Mouse (Mus musculus) MEL (cell line): ENCODE measurements around the gene Zeb2. TPM values are rescaled to one million over a fixed set of nuclear protein-coding genes. Genes with fewer than 3 reads are reported as not detected.
A peak's percentile ranks its signal among the peaks of the same experiment; 100 is the strongest.

Experiments
- DNase-seq: peaks from one replicate; pipeline ENCODE4 v3.0.0; 2011; ENCODE audit warnings: low read depth, low spot score
- H3K27ac ChIP-seq: 2 replicates; pipeline ENCODE4 v1.5.1; 2012; ENCODE audit warnings: low read depth, mild to moderate bottlenecking, control low read depth, low read length, moderate library complexity; ENCODE audit not compliant: control insufficient read depth
- H3K27me3 ChIP-seq, 2 experiments: fragments of 150-350 bp in 1 of 2; sonication (generic) in 1 of 2; 2 replicates each; pipeline ENCODE4 v1.6.1; 2012; ENCODE audit warnings: low read length in 2 of 2, mild to moderate bottlenecking in 2 of 2, improper control_type of control experiment in 1 of 2, moderate library complexity in 1 of 2; ENCODE audit not compliant: insufficient read depth in 2 of 2, control insufficient read depth in 1 of 2
- H3K36me3 ChIP-seq, 2 experiments: 2 replicates each; pipeline ENCODE4 v1.6.1; 2012 to 2014; ENCODE audit warnings: low read length in 2 of 2, improper control_type of control experiment in 1 of 2, inconsistent platforms in 1 of 2, mild to moderate bottlenecking in 1 of 2; ENCODE audit not compliant: insufficient read depth in 2 of 2, control insufficient read depth in 1 of 2
- H3K4me1 ChIP-seq, 2 experiments: fragments of 150-350 bp in 1 of 2; sonication (generic) in 1 of 2; 2 replicates each; pipeline ENCODE4 v1.6.1; 2012; ENCODE audit warnings: low read length in 2 of 2, improper control_type of control experiment in 1 of 2, mild to moderate bottlenecking in 1 of 2; ENCODE audit not compliant: insufficient read depth in 2 of 2, control insufficient read depth in 1 of 2
- H3K4me3 ChIP-seq, 2 experiments: fragments of 150-350 bp in 1 of 2; sonication (generic) in 1 of 2; 2 replicates each; pipeline ENCODE4 v1.5.1; 2012; ENCODE audit warnings: low read depth in 2 of 2, low read length in 2 of 2, mild to moderate bottlenecking in 2 of 2, moderate library complexity in 2 of 2, control low read depth in 1 of 2, improper control_type of control experiment in 1 of 2; ENCODE audit not compliant: control insufficient read depth in 1 of 2, insufficient read depth in 1 of 2
- H3K79me2 ChIP-seq: 2 replicates; pipeline ENCODE4 v1.6.1; 2012; ENCODE audit warnings: mild to moderate bottlenecking, low read length, moderate library complexity; ENCODE audit not compliant: control insufficient read depth, poor library complexity, insufficient read depth
- H3K9ac ChIP-seq: 2 replicates; pipeline ENCODE4 v1.6.1; 2012; ENCODE audit warnings: low read depth, mild to moderate bottlenecking, control low read depth, low read length, moderate library complexity; ENCODE audit not compliant: control insufficient read depth, poor library complexity, severe bottlenecking
- H3K9me3 ChIP-seq: fragments of 150-350 bp; sonication (generic); replicated peaks from 2 replicates; pipeline ENCODE4 v1.6.1; 2012; ENCODE audit warnings: mild to moderate bottlenecking, low read length, improper control_type of control experiment, moderate library complexity; ENCODE audit not compliant: insufficient read depth
- BHLHE40 ChIP-seq: IDR thresholded peaks from 2 replicates; pipeline ENCODE4 v1.6.1; 2012; ENCODE audit warnings: low read depth, mild to moderate bottlenecking, inconsistent platforms, low read length, improper control_type of control experiment, borderline replicate concordance
- CHD1 ChIP-seq: IDR thresholded peaks from 2 replicates; pipeline ENCODE4 v1.6.1; 2012; ENCODE audit warnings: low read depth, mild to moderate bottlenecking, inconsistent platforms, low read length, improper control_type of control experiment
- CHD2 ChIP-seq: IDR thresholded peaks from 2 replicates; pipeline ENCODE4 v1.6.1; 2011; ENCODE audit warnings: low read length, improper control_type of control experiment
- CTCF ChIP-seq, 3 experiments: IDR thresholded peaks in 2 of 3; conservative IDR thresholded peaks in 1 of 3; 2 replicates each; pipeline ENCODE4 v1.5.1; 2011 to 2012; ENCODE audit warnings: low read length in 3 of 3, low read depth in 2 of 3, mild to moderate bottlenecking in 2 of 3, improper control_type of control experiment in 1 of 3, inconsistent platforms in 1 of 3, mixed read lengths in 1 of 3, moderate library complexity in 1 of 3; ENCODE audit not compliant: control insufficient read depth in 1 of 3, insufficient read depth in 1 of 3, poor library complexity in 1 of 3, severe bottlenecking in 1 of 3
- E2F4 ChIP-seq: IDR thresholded peaks from 2 replicates; pipeline ENCODE4 v1.6.1; 2011; ENCODE audit warnings: low read depth, low read length, improper control_type of control experiment, borderline replicate concordance
- EP300 ChIP-seq, 2 experiments: IDR thresholded peaks; 2 replicates each; pipeline ENCODE4 v1.6.1; 2011; ENCODE audit warnings: improper control_type of control experiment in 2 of 2, low read length in 2 of 2, low read depth in 1 of 2, mild to moderate bottlenecking in 1 of 2
- ETS1 ChIP-seq: IDR thresholded peaks from 2 replicates; pipeline ENCODE4 v1.6.1; 2012; ENCODE audit warnings: low read depth, mild to moderate bottlenecking, inconsistent platforms, low read length, improper control_type of control experiment, moderate library complexity
- GABPA ChIP-seq: IDR thresholded peaks from 2 replicates; pipeline ENCODE4 v1.6.1; 2012; ENCODE audit warnings: low read depth, mild to moderate bottlenecking, inconsistent platforms, low read length, improper control_type of control experiment, moderate library complexity
- GATA1 ChIP-seq: IDR thresholded peaks from 2 replicates; pipeline ENCODE4 v1.6.1; 2011; ENCODE audit warnings: low read depth, low read length, improper control_type of control experiment
- HCFC1 ChIP-seq: IDR thresholded peaks from 2 replicates; pipeline ENCODE4 v1.6.1; 2012; ENCODE audit warnings: low read depth, mild to moderate bottlenecking, inconsistent platforms, low read length, improper control_type of control experiment, moderate library complexity
- JUND ChIP-seq: IDR thresholded peaks from 2 replicates; pipeline ENCODE4 v1.6.1; 2011; ENCODE audit warnings: low read depth, mild to moderate bottlenecking, improper control_type of control experiment, low read length
- KAT2A ChIP-seq: conservative IDR thresholded peaks from 2 replicates; pipeline ENCODE4 v1.6.1; 2012; ENCODE audit warnings: low read depth, low read length, improper control_type of control experiment, inconsistent platforms
- MAFK ChIP-seq: IDR thresholded peaks from 2 replicates; pipeline ENCODE4 v1.6.1; 2011; ENCODE audit warnings: low read depth, mild to moderate bottlenecking, low read length, improper control_type of control experiment, borderline replicate concordance
- MAZ ChIP-seq: IDR thresholded peaks from 2 replicates; pipeline ENCODE4 v1.6.1; 2012; ENCODE audit warnings: low read depth, mild to moderate bottlenecking, inconsistent platforms, low read length, improper control_type of control experiment
- MEF2A ChIP-seq: IDR thresholded peaks from 2 replicates; pipeline ENCODE4 v1.6.1; 2014; ENCODE audit warnings: low read depth, mild to moderate bottlenecking, inconsistent platforms, low read length, improper control_type of control experiment; ENCODE audit not compliant: poor library complexity, insufficient replicate concordance, severe bottlenecking; ENCODE audit errors: extremely low read depth
- MXI1 ChIP-seq: IDR thresholded peaks from 2 replicates; pipeline ENCODE4 v1.6.1; 2011; ENCODE audit warnings: mild to moderate bottlenecking, low read depth, low read length, improper control_type of control experiment
- MYB ChIP-seq: IDR thresholded peaks from 2 replicates; pipeline ENCODE4 v1.6.1; 2011; ENCODE audit warnings: mild to moderate bottlenecking, low read depth, low read length, improper control_type of control experiment
- MYC ChIP-seq: IDR thresholded peaks from 2 replicates; pipeline ENCODE4 v1.6.1; 2011; ENCODE audit warnings: low read depth, mild to moderate bottlenecking, low read length, improper control_type of control experiment, moderate library complexity
- NELFE ChIP-seq: IDR thresholded peaks from 2 replicates; pipeline ENCODE4 v1.6.1; 2011; ENCODE audit warnings: low read depth, low read length, improper control_type of control experiment
- NRF1 ChIP-seq: IDR thresholded peaks from 2 replicates; pipeline ENCODE4 v1.6.1; 2014; ENCODE audit warnings: low read depth, mild to moderate bottlenecking, inconsistent platforms, low read length, improper control_type of control experiment, moderate library complexity; ENCODE audit not compliant: poor library complexity, insufficient read depth, severe bottlenecking
- POLR2A ChIP-seq, 2 experiments: IDR thresholded peaks; 2 replicates each; pipeline ENCODE4 v1.6.1; 2011 to 2012; ENCODE audit warnings: low read length in 2 of 2, mild to moderate bottlenecking in 2 of 2, control low read depth in 1 of 2, improper control_type of control experiment in 1 of 2, low read depth in 1 of 2, moderate library complexity in 1 of 2; ENCODE audit not compliant: control insufficient read depth in 1 of 2, insufficient read depth in 1 of 2, poor library complexity in 1 of 2
- POLR2AphosphoS2 ChIP-seq: IDR thresholded peaks from 2 replicates; pipeline ENCODE4 v1.6.1; 2011; ENCODE audit warnings: low read length, improper control_type of control experiment
- POLR2AphosphoS5 ChIP-seq: IDR thresholded peaks from 2 replicates; pipeline ENCODE4 v1.6.1; 2012; ENCODE audit warnings: low read depth, borderline replicate concordance, mild to moderate bottlenecking, inconsistent platforms, low read length, moderate library complexity, mixed read lengths
- RAD21 ChIP-seq: IDR thresholded peaks from 2 replicates; pipeline ENCODE4 v1.6.1; 2011; ENCODE audit warnings: mild to moderate bottlenecking, low read depth, low read length, improper control_type of control experiment
- RCOR1 ChIP-seq: IDR thresholded peaks from 2 replicates; pipeline ENCODE4 v1.6.1; 2012; ENCODE audit warnings: low read depth, mild to moderate bottlenecking, inconsistent platforms, low read length, improper control_type of control experiment
- SIN3A ChIP-seq: IDR thresholded peaks from 2 replicates; pipeline ENCODE4 v1.6.1; 2012; ENCODE audit warnings: low read length, improper control_type of control experiment, inconsistent platforms
- SMC3 ChIP-seq: IDR thresholded peaks from 2 replicates; pipeline ENCODE4 v1.6.1; 2011; ENCODE audit warnings: low read depth, low read length, improper control_type of control experiment
- TAL1 ChIP-seq: IDR thresholded peaks from 2 replicates; pipeline ENCODE4 v1.6.1; 2012; ENCODE audit warnings: mild to moderate bottlenecking, inconsistent platforms, low read length, moderate library complexity, mixed read lengths
- TBP ChIP-seq: IDR thresholded peaks from 2 replicates; pipeline ENCODE4 v1.8.0; 2011; ENCODE audit warnings: low read depth, low read length, improper control_type of control experiment
- TCF12 ChIP-seq: IDR thresholded peaks from 2 replicates; pipeline ENCODE4 v1.6.1; 2014; ENCODE audit warnings: low read depth, mild to moderate bottlenecking, inconsistent platforms, low read length, improper control_type of control experiment, moderate library complexity
- UBTF ChIP-seq: IDR thresholded peaks from 2 replicates; pipeline ENCODE4 v1.6.1; 2012; ENCODE audit warnings: low read depth, mild to moderate bottlenecking, inconsistent platforms, low read length, improper control_type of control experiment, moderate library complexity, borderline replicate concordance; ENCODE audit not compliant: insufficient read depth
- USF1 ChIP-seq: IDR thresholded peaks from 2 replicates; pipeline ENCODE4 v1.6.1; 2014; ENCODE audit warnings: low read depth, mild to moderate bottlenecking, inconsistent platforms, low read length, improper control_type of control experiment, moderate library complexity
- USF2 ChIP-seq, 2 experiments: IDR thresholded peaks; 2 replicates each; pipeline ENCODE4 v1.6.1; 2011 to 2012; ENCODE audit warnings: improper control_type of control experiment in 2 of 2, low read length in 2 of 2, borderline replicate concordance in 1 of 2, inconsistent platforms in 1 of 2, low read depth in 1 of 2, mild to moderate bottlenecking in 1 of 2; ENCODE audit not compliant: insufficient read depth in 1 of 2
- ZC3H11A ChIP-seq: IDR thresholded peaks from 2 replicates; pipeline ENCODE4 v1.6.1; 2012; ENCODE audit warnings: low read depth, mild to moderate bottlenecking, inconsistent platforms, low read length, improper control_type of control experiment
- ZKSCAN1 ChIP-seq: IDR thresholded peaks from 2 replicates; pipeline ENCODE4 v1.6.1; 2012; ENCODE audit warnings: low read depth, mild to moderate bottlenecking, inconsistent platforms, low read length, improper control_type of control experiment, moderate library complexity
- ZMIZ1 ChIP-seq: IDR thresholded peaks from 2 replicates; pipeline ENCODE4 v1.6.1; 2012; ENCODE audit warnings: low read depth, mild to moderate bottlenecking, inconsistent platforms, low read length, improper control_type of control experiment, moderate library complexity
- ZNF384 ChIP-seq: IDR thresholded peaks from 2 replicates; pipeline ENCODE4 v1.6.1; 2012; ENCODE audit warnings: low read depth, mild to moderate bottlenecking, inconsistent platforms, low read length, improper control_type of control experiment
- polyA plus RNA-seq, 2 experiments: library from polyadenylated mRNA; stranded (reverse) in 1 of 2; unstranded in 1 of 2; fragments of >175 nt in 1 of 2; fragments of >200 nt in 1 of 2; gene quantifications; 2 replicates each; pipeline versions ENCODE4 v1.2.1 to v1.2.4; 2012; ENCODE audit warnings: low replicate concordance in 2 of 2, low read depth in 1 of 2; ENCODE audit not compliant: insufficient read length in 2 of 2, insufficient read depth in 1 of 2, missing spikeins in 1 of 2
- total RNA-seq: library from RNA; depleted of rRNA; stranded (reverse); fragments of 300-350 nt; gene quantifications from 2 replicates; pipeline ENCODE4 v1.2.3, GENCODE M21; 2012

The Zeb2 gene
- total and polyA plus RNA-seq, 3 experiments = 12.8 to 12.9 TPM; not detected in 1

DNA sequence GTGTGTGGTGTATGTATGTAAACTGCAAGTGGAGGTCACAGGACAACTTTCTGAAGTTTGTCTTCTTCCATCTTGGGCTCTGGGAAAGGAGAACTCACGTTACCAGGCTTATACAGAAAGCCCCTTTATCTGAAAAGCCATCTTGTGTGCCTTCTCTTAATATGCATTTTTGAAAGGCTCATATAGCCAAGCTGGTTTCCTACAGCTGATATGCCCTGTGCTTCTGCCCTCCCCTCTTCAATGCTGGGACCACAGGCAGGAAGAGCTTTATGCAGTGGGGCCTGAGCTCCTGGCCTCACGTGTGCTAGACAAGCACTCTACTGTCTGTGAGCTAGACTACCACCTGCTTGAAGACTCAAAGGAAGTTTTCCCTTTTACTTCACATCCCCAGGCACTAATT is 19.6 kb upstream of the Zeb2 start:
- H3K9ac ChIP-seq = peak overlapping the region; percentile 41; the same call in 1 of the 2 replicates
- no peaks in the 10 kb centered on the region; the same call in 1 of the 2 replicates for H3K79me2 ChIP-seq
- no peak overlapping the region for H3K4me3 ChIP-seq
- H3K27ac ChIP-seq = 0 out of 2 replicates have a peak overlapping the region, but pooled peaks have one; percentile 14
- H3K9me3 ChIP-seq = no peaks in the 10 kb centered on the region
- peak; percentile 68 for DNase-seq
- H3K27me3 ChIP-seq = no peaks in the 10 kb centered on the region
- peaks cover 2 to 7% of the 10 kb centered on the region in 2 experiments; a peak in 2 of 4 replicates for H3K4me1 ChIP-seq
- H3K36me3 ChIP-seq = peaks cover 0 to 6% of the 10 kb centered on the region in 2 experiments; a peak in 2 of 4 replicates
- TF ChIP-seq MXI1 = no peak; the same call in 1 of the 2 replicates
- TF ChIP-seq RAD21 = no peak
- TF ChIP-seq ZKSCAN1 = no peak
- TF ChIP-seq CTCF (IDR thresholded peaks at IDR 0.05 in 2 of 3, conservative IDR thresholded peaks at IDR 0.05 in 1 of 3; ENCODE audit: control insufficient read depth in 1 of 3, insufficient read depth in 1 of 3, low read depth in 2 of 3, low read length in 3 of 3, poor library complexity in 1 of 3, severe bottlenecking in 1 of 3) = no peak
- TF ChIP-seq ZMIZ1 = no peak
- peak; percentile 52 for TF ChIP-seq TAL1
- TF ChIP-seq ETS1 = peak; percentile 78
- TF ChIP-seq USF1 = no peak
- no peak for TF ChIP-seq NELFE
- TF ChIP-seq GATA1 = peak; percentile 72
- TF ChIP-seq TCF12 = 0 out of 2 replicates have a peak, but pooled peaks have one; percentile 24
- no peak; the same call in 1 of the 2 replicates for TF ChIP-seq SMC3
- no peak for TF ChIP-seq MAFK
- no peak for TF ChIP-seq E2F4
- TF ChIP-seq MYC = no peak
- no peak for TF ChIP-seq MEF2A
- no peak for TF ChIP-seq GABPA
- TF ChIP-seq RCOR1 = 0 out of 2 replicates have a peak, but pooled peaks have one; percentile 18
- no peak for TF ChIP-seq CHD1
- no peak for TF ChIP-seq POLR2AphosphoS5
- TF ChIP-seq ZNF384 = no peak
- no peak for TF ChIP-seq MYB
- no peak for TF ChIP-seq KAT2A
- no peak for TF ChIP-seq POLR2A (IDR thresholded peaks at IDR 0.05; ENCODE audit: control insufficient read depth in 1 of 2, insufficient read depth in 1 of 2, low read depth in 1 of 2, low read length in 2 of 2, poor library complexity in 1 of 2)
- peak; percentile 65; the same call in 1 of the 2 replicates for TF ChIP-seq BHLHE40
- no peak for TF ChIP-seq ZC3H11A
- TF ChIP-seq HCFC1 = no peak
- no peak for TF ChIP-seq NRF1
- no peak for TF ChIP-seq JUND
- TF ChIP-seq CHD2 = no peak
- no peak for TF ChIP-seq POLR2AphosphoS2
- no peak for TF ChIP-seq USF2 (IDR thresholded peaks at IDR 0.05; ENCODE audit: borderline replicate concordance in 1 of 2, insufficient read depth in 1 of 2, low read depth in 1 of 2, low read length in 2 of 2)
- TF ChIP-seq MAZ = no peak
- no peak for TF ChIP-seq UBTF
- no peak for TF ChIP-seq TBP
- TF ChIP-seq EP300 (IDR thresholded peaks at IDR 0.05; ENCODE audit: low read depth in 1 of 2, low read length in 2 of 2) = peak; percentile 36 to 59; a peak in 3 of 4 replicates
- TF ChIP-seq SIN3A = no peak
